Mouse (Mus musculus) bone marrow, adult 2 months (tissue): Measurements from ENCODE around the gene Gm16181.

Source experiments
- CTCF ChIP-seq: fragments of 200-500 bp; IDR thresholded peaks from 2 replicates; pipeline ENCODE4 v1.5.1; 2011; ENCODE audit warnings: low read length, control low read depth; ENCODE audit not compliant: control insufficient read depth, insufficient read depth
- POLR2A ChIP-seq: fragments of 200-500 bp; IDR thresholded peaks from 2 replicates; pipeline ENCODE4 v1.6.1; 2011; ENCODE audit warnings: low read depth, mild to moderate bottlenecking, control low read depth, low read length, borderline replicate concordance; ENCODE audit not compliant: control insufficient read depth

- TF ChIP-seq POLR2A: 0 out of 2 replicates have a peak, but pooled peaks have one; percentile 1
- TF ChIP-seq CTCF: no peak
These were observed 25.6 kb upstream of the Gm16181 start for GRCm38 (mm10) chr17:35194844-35195630.
